Mouse (Mus musculus) neural tube, embryonic 10.5 days (tissue): Measurements from ENCODE around the gene Cldn2.

Experiments used
- DNase-seq: peaks from one replicate; pipeline ENCODE4 v3.0.0-alpha.2; 2017; ENCODE audit warnings: low spot score; ENCODE audit errors: extremely low spot score

Cldn2 gene

DNA sequence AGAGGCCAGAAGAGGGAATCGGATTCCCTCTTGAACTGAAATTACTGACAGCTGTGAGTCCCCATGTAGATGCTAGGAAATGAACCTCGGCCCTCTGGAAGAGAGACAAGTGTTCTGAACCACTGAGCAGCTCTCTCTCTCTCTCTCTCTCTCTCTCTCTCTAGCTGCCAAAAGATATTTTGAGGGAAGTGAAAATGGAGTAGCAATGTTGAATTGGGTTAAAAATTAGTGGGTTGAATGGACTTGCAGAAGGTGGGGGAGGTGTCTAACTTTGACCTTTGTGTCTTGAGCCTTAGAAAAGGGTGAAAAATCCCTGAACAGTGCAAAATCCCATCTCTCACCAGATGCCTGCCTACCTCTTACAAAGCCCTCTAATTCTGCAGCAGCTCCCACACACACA, 6.8 kb downstream of the Cldn2 start:
- DNase-seq: no peak

DNA sequence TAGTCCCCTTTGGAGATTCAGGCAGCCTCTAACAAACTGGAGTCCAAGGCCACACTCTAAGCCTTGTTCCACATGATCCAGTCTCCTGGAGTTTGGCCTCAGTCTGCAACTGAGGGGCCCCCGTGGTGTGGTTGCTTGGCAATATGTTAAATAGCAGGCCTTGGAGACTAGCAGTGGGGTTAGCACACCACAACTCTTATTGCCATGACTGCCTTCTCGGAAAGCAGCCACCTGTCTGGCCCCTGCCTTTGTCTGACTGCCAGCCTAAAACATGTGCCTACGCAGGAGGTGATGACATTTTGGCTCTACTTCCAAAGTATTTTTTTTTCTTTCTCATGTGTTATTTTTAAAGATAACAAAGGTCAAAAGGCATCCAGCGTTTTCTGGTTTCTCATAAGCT, 7.5 kb downstream of the Cldn2 start:
- DNase-seq: no peak

DNA sequence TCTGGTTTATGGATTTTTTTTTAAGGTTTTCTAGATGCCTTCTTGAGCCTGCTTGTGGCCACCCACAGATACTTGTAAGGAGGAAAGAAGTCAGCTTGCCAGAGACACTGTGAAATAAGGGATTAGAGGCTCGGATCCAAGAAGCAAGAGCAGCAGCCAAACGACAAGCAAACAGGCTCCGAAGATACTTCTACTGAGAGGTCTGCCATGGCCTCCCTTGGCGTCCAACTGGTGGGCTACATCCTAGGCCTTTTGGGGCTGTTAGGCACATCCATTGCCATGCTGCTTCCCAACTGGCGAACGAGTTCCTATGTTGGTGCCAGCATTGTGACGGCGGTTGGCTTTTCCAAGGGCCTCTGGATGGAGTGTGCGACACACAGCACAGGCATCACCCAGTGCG, 7.9 kb downstream of the Cldn2 start:
- no peak for DNase-seq

DNA sequence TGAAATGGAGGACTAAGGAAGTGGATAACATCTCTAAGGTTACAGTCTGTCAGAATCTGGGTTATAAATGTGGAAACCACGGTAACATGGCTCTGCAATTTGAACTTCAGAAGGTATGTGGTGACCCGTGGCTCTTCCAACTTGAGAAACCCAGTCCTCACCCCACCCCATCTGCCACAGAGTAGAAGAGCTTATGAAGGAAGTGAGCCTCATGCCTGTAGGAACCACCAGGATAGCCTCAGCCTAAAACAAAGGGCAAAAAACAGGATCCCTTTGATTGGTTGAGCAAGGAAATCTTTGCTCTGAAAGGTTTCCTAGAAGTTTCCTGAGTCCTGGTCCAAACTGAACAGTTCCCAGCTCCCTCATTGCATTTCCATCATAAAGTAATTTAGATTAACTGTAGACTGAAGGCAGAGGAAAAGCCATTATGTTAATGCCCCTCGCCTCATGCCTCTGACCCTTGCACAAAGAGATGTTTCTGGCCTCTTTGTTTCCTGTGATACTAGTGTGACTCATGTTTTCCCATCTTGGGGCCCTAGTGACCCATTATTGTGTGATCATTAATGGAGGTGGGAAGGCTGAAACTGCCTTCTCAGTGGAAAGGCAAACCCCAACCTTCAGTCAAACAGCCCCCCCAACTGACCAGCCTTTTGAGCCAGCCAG, 12.1 kb downstream of the Cldn2 start:
- DNase-seq: no peak

DNA sequence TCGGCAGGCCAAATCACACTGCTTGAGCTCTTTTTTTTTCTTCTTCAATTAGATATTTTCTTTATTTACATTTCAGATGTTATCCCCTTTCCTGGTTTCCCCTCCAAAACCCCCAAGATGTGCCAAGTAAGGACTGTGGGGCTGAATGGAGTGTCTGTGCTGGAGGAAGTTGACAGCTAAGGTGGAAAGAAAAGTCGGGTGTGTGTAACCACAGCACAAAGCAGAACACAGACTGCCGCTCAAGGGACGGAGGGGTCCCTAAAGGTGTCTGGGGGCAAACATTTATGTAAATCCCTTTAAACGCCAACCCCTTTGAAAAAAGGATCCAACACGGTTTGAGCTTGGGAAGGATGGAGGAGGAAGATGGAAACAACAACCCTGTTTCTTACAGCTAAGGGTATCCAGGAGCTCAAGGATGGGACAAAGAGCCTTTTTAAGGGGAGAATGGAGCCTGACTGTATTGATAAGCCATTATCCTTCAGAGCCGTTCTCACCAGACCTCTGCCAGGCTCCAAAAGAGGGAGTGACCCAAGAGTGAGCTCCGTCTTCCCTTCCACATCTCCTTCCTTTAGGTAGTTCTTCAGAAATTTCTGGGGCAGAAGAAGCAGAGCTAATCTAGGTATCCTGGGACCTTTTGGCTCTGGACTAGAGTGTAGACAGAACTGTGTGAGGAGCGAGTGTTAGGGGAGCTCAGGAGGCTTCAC, 12.8 kb downstream of the Cldn2 start:
- no peak for DNase-seq

DNA sequence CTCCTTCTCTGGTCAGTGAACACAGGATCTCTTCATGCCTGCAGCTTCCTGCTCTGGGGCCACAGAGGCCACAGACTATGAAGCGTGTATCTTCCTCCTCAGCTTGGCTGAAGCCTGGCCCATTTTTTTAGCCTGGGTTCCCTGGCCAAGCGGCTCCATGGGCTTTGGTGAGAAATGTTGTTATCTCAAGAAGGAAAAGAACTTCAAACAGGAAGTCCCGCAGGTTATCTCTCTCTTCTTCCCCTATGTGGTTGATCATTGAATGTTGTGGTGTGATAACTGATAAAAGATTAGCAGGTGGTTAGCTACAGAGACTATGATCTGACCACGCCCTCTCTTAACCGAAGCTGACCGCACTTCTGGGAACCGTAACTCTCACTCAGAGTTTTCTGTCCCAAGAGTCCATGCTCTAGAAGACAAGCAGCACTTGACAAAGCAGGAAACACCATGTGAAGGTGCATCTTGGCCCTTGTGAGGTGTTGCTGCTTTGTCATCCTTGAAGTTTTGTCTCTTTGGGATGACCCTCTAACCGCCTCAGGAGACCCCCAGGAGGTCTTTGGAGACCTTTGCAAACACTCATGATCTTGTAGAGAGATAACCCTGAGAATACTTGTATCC, 13.5 kb downstream of the Cldn2 start:
- no peak for DNase-seq

DNA sequence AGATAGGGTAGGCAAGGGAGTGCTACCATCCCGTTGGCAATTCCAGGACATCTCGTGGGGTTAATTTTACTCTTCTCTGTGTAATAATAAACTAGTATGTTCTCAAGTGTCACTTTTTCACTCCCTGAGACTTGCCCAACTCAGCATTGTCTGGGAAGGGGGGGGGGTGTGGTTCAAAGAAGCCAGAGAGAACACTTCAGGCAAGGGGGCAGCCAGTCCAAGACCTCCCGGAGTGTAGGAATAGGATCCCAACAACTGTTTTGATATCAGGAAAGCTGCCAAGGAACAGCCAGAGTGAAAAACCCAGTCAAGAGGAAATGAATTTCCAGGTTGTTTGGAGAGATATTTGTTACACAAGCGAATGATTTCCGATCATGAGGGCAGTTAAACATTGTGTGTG, 14.6 kb downstream of the Cldn2 start:
- no peak for DNase-seq

DNA sequence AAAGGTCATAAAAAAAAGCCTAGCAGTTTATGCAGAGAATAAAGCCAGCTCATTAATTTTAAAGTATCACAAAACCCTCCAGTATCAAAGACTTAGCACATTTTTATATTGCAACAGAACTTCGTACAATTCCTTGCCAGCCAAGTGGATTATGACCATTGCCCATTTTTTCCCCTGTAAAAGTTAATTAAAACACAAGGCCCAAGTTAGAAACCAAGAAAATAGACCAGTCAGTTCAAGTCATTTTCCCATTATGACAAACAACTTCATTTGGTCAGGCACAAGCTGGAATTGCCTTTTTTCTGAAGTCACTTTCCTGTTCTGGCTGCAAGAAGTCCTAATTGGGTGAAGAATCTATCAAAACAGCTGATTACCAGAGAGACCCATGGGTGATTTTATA, 24.8 kb downstream of the Cldn2 start:
- DNase-seq: no peak

DNA sequence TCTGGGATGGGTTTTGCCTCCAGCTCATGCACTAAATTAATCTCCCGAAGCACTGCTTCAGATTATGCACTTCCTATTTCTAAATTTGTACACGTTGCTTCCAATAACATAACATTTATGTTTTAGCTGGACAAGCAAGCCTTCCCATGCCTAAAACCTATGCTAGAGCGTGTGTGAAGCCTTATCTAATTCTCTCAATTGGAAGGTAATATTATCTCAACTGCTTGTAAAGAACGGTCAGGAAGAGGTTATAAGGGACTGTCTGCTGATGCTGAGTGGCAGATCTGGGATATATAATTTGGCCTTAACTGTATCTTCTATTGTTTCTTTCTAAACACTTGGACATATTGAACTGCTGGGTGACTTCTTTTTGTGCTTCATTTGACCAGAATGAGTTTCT, 26.3 kb downstream of the Cldn2 start:
- DNase-seq: no peak

DNA sequence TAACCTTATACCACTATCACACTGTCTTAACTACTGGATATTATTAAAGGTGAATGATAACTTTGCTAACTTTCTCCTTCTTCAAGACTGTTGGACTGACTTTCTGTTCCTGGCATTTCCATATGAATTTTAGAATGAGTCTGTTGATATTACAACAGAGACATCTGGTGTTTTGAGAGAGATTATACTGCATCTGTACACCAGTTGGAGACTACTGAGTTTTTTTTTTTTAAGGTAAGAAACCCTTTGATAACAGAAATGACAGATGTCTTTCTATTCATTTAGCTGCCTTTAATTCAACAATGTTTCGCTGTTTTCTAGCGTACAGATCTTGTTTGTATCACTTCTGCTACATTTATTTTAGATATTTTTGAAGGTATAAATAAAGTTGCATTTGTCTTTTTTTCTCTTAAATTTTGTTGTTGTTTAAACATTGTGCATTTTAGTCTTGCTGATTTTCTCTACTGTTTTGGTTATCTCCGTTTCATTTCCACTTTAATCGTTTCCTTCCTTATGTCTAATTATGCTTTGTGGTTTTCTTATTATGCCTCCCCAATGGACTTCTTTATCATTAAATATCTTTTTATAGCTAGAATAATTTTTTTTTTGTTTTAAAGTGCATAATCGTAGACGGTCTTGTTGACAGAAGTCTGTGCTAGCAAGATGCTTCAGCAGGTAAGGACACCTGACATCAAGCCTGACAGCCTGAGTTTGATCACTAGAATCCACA, 27.9 kb downstream of the Cldn2 start:
- no peak for DNase-seq

DNA sequence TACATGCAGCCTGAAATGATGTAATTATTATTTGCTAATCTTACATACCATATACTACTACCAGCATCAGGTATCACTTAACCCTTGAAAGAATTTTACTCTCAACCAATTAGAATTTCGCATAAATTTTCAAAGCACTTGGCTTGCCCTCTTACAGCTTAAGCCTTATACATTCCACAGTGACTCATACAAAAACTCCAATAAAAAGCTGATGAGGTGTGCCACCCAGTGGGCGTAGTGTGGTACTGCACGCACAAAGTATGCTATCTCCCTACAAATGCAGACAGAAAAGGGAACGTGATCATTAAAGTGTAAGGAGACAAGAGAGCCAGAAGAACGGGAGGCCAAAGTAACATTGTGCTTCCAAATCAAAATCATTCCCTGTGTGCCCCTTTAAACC, 31.8 kb downstream of the Cldn2 start:
- peak; percentile 40 for DNase-seq

DNA sequence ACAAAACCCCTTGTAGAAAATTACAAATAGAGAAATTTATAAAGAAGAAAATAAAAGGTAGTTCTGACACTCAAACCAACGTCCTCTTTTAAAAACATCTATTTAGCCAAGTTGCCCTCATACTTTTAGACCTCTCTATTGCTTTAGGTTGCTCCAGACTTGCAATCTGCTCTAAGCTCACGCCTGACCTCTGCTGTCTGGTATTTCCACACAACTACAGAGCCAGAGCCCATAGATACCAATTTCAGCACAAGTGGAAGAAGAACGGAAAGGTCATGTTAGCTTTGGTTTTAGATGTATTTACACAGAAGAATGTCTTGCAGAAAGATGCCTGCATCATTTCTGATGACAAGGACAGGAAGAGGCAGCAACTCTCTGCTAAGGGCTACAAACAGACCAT, 38.4 kb downstream of the Cldn2 start:
- no peak for DNase-seq

DNA sequence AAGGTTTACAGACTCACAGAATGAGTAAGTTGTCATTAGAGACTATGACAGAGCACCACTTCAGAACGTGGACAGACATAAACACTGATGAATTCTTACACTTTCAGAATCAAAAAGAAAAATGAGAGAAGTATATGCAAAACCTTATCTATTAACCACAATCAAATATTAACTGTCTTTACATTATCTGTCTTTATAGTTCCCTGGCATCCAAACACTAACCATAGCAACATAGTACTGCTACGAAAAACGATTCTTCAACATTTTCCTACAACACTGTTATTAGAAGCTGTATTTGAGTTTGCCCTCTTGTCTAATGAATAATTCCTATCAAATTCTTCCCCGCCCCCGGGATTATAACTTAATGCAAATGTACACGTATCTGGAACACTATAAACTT, 40.5 kb downstream of the Cldn2 start:
- DNase-seq: no peak

DNA sequence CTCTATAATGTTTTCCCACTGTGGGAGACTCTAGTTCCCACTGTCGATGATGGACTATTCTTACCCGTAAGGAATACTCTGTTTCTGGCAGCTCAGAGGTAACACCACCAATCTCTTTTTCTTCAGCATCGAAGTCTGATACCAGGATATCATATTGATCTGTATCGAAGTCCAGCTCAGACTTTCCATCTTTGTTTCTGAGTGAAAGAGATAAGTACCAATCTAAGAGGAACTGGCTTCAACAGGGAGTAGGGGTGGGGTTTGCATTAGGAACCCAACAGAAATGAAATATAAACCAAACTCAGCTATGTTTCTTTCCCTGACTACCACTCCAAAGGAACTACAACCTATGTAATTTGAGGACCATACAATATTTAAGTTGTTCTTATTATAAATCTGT, 54.2 kb downstream of the Cldn2 start:
- DNase-seq: no peak

DNA sequence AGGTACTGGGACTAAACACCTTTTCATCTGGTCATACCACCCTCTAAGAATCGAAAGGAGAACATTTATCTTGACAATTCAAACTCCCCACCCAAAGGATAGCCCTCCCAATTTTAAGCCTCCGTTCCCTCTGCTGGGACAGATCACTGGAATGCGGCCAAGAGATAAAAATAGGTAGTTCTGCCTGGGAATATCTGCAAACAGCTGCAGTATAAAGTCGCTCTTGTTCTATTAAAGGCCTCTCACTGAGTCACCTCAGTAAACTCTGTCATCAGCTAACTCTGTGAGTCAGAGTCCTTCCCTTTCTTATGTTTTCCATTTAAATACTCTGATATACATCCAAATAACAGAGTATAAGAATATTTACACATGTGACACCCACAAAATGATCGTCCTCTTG, 58.8 kb downstream of the Cldn2 start:
- DNase-seq: no peak
